Mouse (Mus musculus) cerebellum, postnatal 14 days (tissue): ENCODE results near the gene BC004004.
A peak's percentile ranks its signal among the peaks of the same experiment; 100 is the strongest.
"Not testable (repeated sequence)": the region's sequence is repeated elsewhere in the genome, so short reads cannot be mapped to it uniquely, and the experiment has no call there.

Experiments
- DNase-seq, 2 experiments: peaks; one replicate each; pipeline ENCODE4 v3.0.0; 2021; ENCODE audit warnings: mixed read lengths in 2 of 2

The BC004004 gene

DNA sequence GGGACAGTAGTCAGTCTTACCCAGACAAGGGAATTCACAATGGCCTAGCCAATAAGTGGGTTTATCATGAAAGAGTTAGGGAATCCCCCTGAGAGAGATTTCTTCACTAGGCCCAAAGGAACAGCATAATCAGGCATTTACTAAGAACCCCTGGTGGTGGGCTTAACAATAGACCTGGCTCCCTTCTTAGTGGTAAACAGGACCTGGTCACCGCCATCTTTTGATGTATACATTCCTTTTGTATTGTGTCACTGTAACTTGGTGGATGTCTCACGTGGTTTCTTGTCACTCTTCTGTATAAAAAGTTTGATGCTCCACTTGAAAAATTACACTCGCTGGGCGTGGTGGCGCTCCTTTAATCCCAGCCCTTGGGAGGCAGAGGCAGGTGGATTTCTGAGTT is 82.5 kb downstream of the BC004004 start:
- not testable (repeated sequence) for DNase-seq

DNA sequence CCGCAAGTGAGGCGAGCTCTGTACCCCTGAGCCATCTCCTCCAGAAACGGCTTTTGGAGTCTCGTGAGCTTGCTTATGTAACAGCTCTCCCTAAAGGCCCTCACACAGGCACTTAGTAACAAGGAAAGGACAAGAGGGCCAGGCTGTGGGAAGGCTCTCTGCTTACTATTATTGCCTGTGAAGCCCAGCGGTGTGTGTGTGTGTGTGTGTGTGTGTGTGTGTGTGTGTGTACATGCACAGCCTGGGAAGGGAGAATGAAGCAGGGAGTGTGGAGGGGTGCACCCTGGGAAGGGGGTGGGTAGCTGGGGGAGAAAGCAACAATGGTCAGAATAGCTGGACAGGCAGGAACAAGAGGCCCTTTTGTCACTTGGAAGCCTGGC is 86.9 kb downstream of the BC004004 start:
- DNase-seq, result peak in 1 of 2 experiments; percentile 51

DNA sequence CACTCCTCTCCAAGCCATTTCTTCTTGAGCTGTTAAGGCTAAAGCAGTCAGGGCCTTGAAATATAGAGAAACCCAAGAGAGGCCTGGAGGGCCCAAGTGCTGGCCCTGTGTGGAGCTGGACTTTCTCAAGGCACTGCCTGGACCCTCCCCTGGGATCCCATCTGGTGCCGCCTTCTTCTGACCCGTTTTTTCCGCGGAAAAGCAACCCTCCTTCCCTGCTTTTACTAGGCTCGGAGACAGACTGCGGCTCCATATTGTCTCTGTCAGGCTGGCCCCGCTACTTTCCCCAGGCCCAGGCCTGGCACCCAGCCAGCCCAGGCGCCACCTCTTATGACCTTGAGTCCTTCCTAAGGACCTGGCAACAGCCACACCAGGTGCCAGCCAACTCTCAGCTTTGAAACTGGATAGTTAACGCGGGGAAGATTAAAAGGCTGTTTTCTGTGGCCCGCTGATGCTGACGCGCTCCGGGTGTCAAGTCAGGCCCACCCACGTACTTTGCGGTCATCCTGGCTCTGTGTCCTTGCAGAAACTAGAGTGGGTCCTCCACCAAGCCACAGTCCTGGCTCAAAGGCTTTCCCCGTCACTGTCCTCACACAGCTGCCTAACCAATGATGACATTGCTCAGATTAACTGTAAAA is 87.4 kb downstream of the BC004004 start:
- peak; percentile 75 to 82 for DNase-seq

DNA sequence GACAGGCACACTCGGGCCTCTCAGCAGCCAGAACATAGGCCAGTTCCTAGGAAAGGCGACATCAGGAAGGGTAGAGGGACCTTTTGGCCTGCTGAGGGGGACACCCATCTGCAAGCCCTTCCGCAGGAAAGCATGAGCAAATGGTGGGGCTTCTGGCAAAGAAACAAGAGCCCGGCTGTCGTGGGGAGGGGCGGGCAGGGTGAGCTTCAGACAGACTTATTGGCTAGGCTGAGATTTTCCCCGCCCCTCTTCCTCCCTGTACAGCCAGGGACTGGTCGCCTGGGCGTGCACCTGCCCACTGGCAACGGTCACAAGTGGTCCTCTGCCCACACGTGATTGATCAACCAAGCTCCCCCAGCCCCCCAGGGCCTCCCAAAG is 87.9 kb downstream of the BC004004 start:
- peak; percentile 84 to 89 for DNase-seq

DNA sequence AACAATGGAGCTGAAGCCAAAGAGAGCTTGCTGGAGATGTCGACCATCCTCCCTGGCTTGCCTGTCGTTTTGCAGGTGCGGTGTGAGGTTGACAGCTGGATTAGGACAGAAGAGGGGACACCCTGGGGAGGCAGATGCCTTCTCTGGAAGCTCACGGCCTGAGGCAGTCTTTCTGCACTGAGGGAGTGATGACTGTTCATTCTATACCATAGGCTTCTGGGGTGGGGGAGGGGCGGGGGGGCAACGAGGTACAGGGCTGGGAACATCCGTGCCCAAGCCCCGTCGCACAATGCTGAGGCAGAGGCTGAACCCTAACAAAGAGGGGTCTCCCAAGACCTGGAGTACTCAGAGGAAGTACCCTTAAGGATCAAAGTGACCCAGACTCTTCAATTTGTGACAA is 88.3 kb downstream of the BC004004 start:
- no peak for DNase-seq

DNA sequence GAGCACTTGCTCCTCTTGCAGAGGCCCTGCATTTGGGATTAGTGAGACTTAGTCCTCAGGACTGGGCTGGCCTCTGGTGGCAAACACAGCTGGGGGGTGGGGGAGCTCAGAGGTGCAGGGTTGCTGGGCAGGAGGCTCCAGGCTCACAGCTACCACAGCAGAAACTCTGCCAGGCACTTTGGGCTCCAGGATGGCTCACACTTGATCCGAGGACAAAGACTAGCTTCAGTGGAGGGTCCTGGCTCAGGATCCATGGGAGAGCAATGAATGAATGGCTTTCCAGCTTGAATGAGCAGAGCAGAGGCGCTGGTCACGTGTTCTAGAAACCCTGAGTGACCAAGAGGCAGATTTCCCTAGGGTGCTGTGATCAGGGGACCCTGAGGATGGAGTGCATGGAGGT is 90.3 kb downstream of the BC004004 start:
- no peak for DNase-seq

DNA sequence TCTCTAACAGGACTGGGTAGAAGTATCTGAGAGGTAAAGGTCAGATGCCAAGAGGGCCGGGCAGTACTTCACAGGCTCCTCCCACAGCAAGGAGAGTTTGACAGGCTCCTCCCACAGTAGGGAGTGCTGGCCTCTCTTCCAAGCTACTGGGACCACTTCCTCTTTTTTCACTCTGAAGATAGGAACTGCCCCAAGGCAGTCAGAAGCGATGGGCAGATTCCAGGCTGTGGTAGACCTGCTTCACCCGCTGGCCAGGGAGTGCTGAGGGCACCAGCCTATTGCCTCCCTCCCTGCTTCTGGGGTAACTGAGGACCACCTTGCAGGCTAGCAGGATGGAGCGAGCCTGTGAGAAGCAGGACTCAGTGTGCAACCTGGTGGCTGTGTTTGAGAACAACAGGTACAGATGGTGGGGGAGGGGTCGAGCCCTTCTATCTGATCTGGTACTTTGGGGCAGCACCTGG is 92.2 kb downstream of the BC004004 start, which contains the start of gene Fgd2:
Gene Fgd2, plus strand, starts transcription at position 154 of the 461 bp plus-strand sequence.
- peak in 1 of 2 experiments; percentile 47 for DNase-seq

DNA sequence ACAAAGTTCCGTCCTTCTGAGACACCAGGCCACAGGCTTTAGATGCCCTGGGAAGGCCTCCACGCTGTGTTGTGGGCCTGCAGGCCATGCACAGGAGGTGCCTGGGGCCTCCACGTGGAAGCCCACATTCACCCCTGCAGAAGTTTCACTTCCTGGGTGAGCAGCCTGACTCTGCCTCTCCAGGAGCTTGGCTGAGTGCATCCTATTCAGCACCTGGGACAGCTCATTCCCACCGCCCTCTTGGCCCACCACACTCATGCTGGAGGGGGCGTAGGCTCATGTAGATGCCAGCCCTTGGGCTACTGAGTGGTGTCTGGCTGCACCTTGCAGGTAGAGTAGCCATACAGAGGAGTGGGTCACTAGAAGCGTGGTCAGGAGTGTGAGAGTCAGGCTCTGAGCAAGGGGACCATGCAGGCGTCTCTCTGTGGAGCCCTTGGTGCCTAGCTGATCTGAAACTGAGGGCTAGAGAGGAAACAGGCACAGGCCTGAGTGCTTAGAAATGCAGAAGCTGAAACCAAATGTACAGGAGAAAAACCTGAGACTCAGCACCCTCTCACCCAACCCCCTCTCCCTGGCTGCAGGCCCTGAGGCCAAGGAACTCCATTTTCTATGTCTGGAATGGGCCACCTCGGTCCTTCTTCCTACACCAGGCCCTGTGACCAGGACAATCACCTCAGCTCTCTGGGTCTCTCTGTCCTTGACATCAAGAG is 93.5 kb downstream of the BC004004 start:
- DNase-seq, result no peak

DNA sequence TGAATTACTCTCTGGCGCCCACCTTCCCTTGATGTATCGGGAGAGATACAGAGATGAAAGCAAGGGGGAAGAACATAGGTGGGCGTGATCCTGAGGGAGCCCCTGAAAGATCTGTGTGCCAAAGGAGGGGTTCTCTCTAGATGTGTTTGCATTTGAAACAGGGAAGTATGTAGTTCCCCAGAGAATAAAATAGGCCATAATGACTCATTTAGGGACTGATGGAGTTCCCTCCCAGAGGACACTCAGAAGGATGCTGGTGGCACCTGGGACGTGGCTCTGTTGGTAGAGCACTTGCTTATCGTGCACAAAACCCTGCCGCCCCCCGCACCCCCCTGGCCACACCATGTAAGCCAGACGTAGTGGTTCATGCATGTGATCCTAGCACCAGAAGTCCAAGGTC is 94.5 kb downstream of the BC004004 start:
- DNase-seq, result no peak
